Mouse (Mus musculus) left cerebral cortex, adult 9 months (tissue): ENCODE data around the gene Grid1.
A peak's percentile ranks its signal among the peaks of the same experiment; 100 is the strongest.

Experiments used
- DNase-seq, 2 experiments: peaks; one replicate each; pipeline ENCODE4 v3.0.0; 2022; ENCODE audit warnings: low spot score in 2 of 2

Gene Grid1

DNA sequence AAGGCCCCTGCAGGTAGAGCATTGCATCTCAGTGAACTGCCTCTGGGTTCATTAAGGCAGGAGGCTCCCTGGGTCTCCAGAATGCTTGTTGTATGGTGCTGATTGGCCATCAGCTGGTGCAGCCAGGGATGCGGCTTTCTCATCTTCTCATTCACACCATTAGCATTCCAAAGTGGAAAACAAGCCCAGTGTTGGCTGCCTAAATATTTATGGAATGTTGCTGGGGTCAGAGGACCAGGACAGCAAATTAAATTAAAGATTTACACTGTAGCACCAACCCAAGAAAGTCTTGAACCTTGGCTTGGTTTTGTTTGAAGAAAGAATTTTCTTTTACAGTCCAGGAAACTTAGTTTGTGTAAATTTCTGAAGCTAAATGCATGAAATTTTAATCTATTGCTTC lies 97.2 kb downstream of the Grid1 start:
- no peak for DNase-seq

DNA sequence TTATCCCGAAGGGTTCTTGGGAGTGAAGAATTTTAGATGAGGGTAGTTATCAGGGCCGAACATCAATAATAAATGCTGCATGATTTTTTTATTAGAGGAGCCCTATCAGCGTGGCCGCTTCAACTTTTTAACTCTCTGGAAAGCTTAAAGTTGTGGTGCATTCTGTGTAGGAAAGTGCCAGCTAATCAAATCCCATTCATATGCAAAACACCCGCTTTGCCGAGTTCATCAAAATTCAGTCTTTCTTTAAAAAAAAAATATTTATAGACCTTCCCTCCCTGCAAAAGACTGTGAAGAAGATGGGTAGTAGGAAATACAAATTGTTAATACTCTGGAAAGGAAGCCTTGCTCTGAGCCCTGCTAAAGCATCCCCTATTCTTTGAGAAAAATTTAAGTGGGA lies 99.3 kb downstream of the Grid1 start:
- DNase-seq = no peak

DNA sequence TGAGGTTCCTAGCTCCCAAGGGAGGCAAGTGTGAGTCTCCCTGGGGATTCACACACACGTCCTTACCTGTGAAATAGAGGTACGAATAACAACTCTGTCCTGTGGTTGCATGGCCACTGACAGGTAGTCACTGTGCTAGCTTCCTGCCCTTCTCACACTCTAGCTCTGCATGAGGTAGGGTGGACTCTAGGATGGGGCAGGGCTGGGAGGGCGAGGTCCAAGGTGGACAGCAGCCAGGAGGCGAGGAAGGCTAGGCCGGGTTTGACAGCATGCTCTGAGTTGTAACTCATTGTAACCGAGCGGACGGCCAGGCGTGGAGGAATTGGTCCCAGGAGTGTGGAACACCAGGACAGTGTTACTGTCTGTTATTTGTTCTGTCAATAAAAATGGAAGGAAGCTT lies 101.4 kb downstream of the Grid1 start:
- DNase-seq = no peak

DNA sequence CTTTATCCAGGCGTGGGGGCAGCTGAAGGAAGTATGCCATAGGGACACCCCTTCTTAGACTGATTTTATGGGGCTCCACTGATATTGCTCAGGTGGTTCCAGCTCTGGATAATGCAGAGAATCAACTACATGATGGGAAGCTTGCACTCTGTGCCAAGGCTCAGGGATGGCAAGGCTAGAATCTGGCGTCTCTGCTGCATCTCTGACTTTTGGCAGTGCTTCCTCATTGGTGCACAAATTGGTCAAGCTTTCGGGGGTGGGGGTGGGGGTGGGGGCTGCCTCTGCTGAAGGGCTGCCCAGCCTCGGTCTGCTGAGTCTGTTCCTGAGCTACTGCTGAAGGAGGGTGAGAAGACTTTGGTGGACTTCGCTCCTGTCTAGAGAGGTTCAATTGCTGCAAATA lies 105.1 kb downstream of the Grid1 start:
- DNase-seq = no peak

DNA sequence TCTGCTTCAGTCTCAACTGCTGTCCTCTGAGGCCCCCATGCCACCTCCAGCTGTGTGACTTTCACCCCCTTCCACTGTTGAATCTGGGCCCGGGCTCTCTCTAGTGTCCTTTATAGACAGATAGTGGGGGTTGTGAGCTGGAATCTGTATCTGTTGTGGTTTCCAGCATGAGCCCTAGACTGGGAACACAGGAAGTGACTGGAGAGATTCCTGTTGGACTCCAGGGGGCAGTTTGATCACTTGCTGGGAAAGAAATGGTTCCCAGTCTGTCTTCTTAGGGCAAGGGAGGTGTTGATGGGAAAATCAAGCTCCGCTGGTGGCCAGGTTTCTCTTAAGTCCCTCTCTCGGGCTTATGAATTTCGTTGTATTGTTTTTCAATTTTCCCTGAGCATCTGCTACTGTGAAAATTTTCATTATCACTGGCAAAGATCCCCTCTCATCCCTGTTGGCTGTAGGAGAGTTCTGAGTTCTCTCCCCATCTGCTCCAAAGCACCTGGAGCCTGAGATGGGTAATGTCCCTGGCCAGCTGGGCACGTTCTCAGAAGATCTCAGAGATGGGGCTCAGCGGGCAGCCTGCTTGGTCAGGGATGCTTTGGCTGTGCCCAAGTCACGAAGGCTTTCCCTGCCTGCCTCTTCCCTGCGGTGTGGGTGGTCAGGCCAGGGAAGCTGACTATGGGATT lies 110.3 kb downstream of the Grid1 start:
- DNase-seq = peak in 1 of 2 experiments; percentile 28

DNA sequence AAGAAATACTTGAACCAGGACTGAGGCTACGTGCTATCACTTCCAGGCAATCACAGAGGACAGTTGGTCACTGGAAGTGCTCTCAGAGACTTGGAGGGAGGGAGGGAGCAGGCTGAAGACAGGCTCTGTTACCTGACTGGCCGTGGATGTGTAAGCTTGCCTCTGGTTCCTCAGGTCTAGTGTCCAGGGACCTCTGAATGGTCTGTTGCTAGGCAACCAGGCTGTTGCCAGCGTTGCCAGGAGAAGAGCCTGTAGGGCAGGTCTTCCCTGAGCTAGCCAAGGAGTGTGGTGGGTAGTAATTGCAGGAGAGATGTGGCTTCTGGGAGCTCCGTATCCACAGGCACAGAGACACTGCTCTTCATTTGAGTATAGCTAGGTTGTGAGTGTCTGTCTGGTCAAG lies 113.3 kb downstream of the Grid1 start:
- no peak for DNase-seq

DNA sequence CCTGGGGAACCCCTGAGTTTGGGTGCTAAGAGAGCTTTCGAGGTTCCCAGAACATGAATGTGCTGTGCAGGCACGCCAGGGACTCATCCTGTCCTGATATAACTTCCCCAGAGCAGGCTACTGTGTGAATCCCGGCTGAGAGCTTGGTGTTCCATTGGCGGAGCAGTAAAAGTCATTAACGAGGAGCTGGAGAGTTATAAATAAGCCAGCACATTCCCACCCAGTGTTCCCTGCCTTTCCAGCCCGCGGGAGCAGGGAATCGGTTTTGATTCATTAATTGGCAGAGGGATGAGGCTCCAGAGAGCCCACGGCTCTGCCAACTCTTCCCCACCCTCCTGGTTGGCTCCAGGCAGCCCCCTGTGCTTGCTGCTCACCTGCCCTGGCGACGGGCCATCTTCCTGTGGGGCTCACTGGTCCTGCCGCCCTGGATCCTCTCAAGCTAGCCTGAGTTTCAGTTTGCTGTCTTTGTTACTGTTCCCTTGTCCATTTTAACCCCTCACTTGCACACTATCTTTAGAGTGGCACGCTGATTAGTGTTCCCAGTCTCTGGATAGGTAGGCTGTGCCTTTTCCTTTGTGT lies 116.4 kb downstream of the Grid1 start:
- DNase-seq = peak in 1 of 2 experiments; percentile 21

DNA sequence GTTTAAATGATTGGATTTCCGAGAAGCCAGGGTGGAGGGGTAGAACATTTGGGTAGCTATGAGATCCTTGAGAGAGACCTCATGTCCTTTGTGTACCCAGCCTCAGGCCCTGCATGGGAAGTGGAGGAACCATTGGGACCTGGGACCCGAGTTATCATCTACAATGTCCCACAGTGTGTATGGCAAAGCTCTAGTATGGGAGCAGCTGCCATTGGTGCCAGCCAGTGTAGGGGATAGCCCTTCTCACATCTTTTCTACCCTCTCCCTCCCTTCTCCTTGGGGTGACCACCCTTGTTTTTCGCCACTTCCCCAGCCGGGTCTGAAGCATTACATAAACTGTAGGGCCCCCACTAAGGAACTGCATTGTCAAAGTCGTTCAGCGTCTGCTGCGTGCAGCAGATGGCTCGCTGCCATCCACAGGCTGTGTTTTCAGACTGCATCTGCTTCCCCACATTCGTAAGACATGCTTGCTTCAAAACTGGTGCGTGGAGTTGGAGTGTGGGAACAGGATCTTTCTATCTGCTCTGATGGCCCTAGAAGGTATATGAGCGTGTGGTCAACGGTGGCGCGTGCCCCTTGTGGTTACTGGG lies 124.6 kb downstream of the Grid1 start:
- peak in 1 of 2 experiments; percentile 65 for DNase-seq

DNA sequence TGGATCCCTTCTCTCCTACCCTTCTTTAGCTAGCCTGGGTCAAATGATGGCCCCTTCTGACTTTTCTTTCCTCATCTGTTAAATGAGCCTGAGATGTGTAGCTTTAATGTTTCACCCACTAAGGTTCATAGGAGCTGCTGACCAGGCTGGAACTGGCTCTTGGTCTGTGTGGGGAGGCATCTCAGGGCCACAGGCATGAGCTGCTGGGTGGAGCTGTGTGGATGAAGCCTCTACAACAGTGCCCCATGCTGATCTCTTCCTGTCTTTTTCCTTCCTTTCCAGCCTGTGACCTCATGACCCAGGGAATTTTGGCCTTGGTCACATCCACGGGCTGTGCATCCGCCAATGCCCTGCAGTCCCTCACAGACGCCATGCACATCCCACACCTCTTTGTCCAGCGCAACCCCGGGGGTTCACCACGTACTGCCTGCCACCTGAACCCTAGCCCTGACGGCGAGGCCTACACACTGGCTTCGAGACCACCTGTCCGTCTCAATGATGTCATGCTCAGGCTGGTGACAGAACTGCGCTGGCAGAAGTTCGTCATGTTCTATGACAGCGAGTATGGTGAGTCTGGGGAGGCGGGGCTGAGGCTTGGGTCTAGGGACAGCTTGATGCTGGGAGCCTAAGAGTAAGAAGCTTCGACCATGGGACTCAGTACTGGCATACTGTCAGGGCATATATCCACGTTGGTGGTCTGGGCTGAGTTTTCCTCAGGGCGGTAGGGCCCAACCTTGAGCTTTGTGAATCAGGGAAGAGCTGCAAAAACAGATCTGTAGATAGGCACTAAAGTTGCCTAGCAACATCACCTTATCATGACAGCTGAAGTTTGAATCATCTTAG lies 125.8 kb downstream of the Grid1 start:
- no peak for DNase-seq

DNA sequence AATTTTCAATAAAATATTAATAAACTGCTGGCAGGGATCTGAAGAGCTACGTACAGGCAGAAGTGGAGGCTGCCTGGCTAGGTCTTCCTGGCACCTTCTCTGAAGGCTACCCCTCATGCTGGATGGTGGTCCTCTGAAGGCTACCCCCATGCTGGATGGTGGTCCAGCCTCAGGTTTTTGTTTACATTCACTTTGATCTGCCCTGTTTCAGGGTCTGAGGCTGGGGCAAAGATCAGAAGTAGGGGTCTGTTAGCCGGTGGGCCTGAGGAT lies 126.3 kb downstream of the Grid1 start:
- DNase-seq = no peak

DNA sequence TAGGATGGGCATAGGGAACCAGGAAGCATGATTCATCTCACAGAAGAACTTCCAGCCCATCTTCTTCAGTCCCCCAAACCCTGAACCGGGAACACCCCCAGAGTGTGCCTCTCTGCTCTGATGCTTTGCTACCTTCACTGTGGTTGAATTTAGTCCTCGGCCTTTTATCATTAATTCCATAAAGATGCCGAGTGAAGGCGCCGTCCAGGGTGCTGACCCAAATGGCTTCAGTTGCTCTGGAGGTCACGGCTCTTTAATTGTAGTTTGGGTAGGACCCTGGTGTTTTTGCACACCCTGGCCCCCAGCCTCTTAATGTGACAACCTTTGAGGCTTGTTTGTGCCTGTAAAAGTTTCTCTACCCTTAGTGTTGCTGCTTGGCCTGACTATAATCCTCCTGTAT lies 128.3 kb downstream of the Grid1 start:
- no peak for DNase-seq

DNA sequence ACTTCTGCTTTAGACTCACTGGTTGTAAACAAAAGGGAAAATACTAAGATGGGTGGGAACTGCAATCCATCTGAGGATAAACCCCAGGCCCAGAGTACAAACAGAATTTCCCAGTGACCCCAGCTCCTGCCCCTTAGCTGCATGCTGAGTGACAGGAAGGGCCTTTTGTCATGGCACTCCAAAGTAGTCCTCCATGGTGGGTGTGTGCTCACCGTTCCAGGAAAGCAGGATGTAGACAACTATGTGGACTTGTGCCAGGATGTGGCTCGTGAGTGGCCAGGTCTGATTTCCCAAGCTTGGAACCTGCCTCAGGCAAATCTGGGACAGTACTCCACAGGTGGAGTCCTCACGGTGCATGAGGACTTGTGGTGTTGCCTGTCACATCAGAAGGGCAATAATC lies 132.4 kb downstream of the Grid1 start:
- no peak for DNase-seq

DNA sequence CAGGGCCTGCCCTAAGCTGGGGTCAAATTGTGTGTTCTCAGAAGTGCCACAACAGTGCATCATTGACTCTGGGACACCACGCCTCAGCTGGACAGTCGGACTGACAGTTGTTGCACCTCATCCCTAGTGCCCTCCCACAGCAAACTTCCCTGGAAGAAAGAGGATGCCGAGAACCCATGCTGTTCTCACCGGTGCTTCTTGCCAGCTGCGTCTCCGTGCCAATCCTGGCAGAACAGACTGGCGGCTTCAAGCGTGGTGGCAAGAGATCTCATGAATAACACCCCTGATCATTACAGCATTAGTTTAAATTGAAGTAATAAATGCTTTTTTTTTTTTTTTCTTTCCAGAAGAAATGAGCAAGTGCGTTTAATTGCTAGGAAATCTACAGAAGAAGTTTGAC lies 133.7 kb downstream of the Grid1 start:
- no peak for DNase-seq

DNA sequence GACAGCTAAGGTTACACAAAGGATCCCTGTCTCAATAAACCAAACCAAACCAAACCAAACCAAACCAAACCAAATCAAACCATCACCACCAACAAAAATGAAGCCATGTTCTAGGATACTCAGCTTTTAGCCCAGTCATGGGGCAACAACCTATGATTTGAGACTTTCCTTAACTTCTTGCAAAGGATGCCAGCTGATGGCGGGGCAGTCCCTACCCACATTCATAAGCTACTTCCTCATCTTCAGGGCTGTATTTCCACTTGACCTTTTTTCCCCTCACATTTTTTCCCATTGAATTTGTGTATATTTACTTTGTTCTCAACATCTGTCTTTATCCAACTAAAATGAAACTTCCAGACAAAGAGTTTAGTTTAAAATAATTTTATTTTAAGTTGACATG lies 135.8 kb downstream of the Grid1 start:
- DNase-seq = no peak

DNA sequence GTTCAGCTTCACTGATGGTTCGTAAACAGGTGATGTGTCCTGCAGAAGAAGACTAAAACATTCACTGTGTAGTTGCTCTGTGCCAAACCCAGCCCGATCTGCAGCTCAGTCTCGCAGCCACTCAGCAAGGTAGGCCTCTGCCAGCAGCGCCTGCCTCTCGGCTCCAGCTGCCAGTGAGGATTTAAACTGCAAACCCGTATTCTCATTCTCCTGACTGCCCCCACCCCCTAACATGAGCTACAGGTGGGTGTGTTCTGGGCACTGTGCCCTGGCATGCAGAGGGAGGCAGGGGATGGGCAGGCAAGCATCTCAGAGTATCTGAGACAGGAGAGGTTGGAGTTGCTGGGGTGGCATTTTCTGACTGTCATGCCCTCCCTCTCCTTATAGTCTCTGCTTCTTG lies 140.3 kb downstream of the Grid1 start:
- peak in 1 of 2 experiments; percentile 75 for DNase-seq

DNA sequence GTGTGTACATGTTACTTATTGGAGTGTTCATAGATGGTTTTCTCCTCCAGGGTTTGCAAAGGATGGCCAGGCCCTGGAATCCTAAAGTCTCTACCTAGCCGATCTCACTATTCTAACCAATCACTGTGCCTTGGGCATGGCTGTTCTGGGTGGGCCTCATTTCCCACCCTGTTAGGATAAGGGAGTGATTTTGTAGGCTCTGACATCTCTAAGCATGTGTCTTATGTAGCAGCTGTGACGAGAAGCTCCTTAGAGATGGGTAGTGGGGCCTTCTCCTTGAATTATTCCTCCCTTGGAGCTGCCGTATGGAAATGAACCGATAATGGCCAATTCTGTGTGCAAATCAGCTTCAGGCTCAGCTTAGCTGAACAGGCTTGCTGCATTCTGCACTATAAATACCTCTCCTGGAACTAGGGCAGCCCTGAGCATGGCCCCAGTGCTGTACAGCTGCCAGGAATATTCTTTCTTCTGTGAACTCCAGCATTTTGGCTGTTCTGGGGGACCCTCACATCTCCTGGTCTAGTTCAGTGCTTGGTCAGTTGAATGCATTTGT lies 143.8 kb downstream of the Grid1 start:
- DNase-seq = no peak

DNA sequence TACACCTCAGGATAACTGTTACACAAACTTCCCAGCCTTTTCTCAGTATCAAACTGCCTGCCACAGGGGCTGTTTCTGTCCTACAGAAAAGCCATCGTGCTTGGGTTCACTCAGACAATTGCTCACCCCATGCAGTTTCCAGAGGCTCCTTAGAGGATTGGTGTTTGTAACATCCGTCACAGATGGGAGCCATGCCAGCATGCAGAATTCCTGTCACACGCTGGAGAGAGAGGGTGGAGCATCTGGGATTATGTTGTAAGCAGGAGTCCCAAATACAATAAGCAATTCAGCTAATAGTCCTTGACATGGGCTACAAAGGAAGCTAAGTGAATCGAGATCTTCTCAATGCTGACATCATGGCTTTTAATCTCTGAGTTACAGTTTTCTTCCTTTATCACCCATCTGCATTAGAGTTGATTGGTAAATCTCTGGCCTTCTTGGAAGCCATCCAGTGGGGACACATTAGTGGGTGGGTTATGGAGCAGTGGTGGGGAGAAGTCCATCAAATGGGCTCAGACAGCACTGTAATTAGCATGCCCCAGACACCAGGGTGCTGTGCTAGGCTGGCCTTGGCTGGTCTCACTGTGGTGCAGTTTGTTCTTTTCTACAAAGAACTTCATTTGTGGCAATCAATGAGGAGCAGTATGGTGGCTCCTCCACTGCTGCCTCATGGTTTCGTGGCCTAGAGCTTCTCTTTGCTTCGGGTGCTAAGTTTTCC lies 149.4 kb downstream of the Grid1 start:
- no peak for DNase-seq

DNA sequence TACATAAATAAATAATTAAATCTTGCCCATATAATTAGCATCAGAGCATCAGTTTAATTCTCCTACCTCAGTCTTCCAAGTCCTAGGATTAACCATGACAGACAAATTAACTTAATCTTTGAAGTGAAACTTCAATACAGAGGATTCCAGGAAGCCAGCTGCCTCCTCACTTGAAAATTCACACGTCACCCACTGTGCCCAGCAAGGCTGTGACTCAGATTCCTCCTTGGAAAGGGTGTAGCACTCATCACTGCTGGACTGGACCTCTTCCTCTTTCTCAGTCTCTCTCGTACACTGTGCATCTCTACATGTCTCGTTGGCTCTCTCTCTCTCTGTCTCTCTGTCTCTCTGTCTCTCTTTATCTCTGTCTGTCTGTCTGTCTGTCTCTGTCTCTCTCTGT lies 153.0 kb downstream of the Grid1 start:
- DNase-seq = peak in 1 of 2 experiments; percentile 44

DNA sequence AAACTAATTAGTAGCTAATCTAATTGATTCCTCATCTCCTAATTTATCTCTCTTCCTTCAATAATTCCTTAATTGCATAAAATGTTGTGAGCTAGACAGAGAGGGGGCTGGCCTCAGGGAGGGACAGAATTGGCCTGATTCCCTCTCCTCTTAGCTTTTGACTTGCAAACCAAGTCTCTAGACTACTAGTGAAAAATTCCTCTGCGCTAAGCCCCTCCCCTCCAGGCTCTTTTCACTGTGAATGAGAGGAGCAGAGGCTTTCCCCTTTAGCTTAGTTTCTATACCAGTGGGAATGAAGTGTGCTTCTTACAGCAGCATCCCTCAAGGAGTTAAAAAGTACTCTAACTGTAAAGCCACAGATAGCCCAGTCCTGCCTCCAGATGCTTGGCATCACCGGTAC lies 160.8 kb downstream of the Grid1 start:
- no peak for DNase-seq

DNA sequence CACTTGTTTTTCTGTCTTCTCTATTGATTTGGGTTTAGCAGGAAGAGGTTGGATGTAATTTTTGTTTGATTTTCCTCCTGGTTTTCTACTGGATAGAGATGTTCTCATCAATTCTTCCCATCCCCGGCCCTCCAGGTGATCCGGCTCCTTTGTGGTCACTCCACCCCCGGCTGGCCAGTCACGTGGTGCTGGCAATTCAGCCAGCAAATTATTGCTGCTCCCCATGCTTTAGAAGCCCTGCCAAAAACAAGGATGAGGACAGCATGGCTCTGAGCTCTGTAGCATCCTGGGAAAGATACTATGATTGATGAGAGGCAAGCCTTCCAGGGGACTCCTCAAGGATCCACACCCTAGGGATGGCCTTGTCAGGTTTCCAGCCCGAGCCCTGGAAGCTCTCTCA lies 169.2 kb downstream of the Grid1 start:
- DNase-seq = no peak

DNA sequence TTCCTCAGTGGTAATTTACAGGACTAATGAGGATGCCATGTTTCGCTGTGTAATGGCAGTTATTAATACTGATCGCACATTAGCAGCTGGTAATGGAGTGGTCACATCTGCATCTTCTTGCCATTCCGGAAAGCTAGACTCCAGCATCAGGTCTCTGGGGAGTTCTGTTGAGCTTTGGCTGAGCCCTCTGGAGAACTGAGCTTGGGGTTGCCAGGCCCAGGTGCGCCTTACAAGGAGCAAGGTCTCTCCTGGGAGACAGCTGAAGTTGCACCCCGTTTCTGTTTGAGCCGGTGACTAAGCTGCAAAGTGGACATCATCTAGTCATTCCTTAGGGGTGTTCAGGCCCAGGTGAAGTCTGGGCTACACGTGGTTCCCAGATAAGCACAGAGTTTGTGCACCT lies 186.8 kb downstream of the Grid1 start:
- DNase-seq = no peak

DNA sequence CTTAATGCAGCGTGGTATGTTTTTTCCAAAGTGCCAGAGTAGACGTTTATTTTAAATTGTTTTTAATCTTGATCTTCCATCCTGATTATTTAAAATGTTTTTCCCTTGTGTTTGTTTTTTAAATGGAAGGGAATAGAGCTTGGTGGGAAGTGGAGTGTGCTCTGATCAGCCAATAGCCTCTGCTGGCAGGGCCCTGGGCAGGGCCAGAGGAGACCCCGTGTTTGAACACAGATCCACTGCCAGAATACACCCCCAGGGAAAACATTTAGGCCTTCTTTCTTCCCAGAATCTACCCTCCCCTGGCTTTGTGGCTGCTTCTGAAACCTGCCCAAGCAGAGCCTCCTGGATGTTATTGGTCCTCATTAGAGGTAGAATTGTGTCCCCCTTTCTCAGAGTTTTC lies 188.8 kb downstream of the Grid1 start:
- DNase-seq = no peak
